Mouse (Mus musculus) frontal cortex, adult (tissue): ENCODE measurements around the gene Snx32.

Experiments used
- ATAC-seq: cut with Nextera tagmentation; 2 replicates; pipeline ENCODE4 v1.9.2; 2017; ENCODE audit warnings: mild to moderate bottlenecking, moderate library complexity, mixed read lengths; ENCODE audit not compliant: low TSS enrichment

The Snx32 gene

GRCm38 (mm10) chr19:5483386-5484359, 26.7 kb downstream of the Snx32 start:
- no peak for ATAC-seq

DNA sequence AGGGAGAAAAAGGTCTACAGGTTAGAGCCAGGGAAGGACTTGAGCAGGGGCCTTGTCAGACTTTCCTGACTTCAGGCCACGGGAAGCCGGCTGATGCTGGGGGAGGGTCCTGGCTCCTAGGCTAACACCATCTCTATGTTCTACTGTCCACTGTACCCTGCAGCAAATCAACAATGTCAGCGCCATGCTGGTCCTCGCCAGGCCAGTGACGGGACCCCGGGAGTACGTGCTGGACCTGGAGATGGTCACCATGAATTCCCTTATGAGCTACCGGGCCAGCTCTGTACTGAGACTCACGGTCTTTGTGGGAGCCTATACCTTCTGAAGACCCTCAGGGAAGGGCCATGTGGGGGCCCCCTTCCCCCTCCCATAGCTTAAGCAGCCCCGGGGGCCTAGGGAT, 28.9 kb downstream of the Snx32 start:
- no peak for ATAC-seq

DNA sequence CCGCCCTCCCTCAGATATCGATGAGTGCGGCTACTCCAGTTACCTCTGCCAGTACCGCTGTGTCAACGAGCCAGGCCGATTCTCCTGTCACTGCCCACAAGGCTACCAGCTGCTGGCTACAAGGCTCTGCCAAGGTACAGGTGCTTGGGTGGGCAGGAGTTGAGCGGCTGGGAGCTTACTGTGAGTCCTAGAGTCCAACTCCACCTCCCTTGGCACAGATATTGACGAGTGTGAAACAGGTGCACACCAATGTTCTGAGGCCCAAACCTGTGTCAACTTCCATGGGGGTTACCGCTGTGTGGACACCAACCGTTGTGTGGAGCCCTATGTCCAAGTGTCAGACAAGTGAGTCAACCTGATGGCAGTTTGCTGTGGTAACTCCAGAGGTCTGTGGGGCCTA, 30.3 kb downstream of the Snx32 start:
- no peak for ATAC-seq

DNA sequence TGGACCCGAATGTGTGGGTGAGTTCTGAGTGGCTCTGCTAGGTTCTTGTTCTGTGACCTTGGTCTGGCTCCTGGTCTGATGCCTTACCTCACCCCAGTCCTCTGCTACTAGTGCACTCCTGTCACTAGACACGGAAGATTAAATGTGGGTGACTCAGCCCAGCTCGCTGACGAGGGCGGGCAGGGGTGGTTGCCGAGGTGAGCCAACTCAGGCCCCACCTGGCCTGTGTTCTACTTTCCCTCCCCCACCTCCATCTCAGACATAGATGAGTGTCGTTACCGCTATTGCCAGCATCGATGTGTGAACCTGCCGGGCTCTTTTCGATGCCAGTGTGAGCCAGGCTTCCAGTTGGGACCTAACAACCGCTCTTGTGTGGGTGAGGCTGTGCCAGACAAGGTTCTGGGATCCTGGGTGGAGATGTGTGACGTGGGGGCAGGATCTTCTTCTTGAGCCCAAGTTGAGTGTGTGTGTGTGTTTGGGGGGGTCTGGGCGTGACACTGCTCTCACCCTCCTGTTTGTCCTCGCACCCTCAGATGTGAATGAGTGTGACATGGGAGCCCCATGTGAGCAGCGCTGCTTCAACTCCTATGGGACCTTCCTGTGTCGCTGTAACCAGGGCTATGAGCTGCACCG, 32.6 kb downstream of the Snx32 start:
- 0 out of 2 replicates have a peak, but pooled peaks have one; percentile 18 for ATAC-seq

DNA sequence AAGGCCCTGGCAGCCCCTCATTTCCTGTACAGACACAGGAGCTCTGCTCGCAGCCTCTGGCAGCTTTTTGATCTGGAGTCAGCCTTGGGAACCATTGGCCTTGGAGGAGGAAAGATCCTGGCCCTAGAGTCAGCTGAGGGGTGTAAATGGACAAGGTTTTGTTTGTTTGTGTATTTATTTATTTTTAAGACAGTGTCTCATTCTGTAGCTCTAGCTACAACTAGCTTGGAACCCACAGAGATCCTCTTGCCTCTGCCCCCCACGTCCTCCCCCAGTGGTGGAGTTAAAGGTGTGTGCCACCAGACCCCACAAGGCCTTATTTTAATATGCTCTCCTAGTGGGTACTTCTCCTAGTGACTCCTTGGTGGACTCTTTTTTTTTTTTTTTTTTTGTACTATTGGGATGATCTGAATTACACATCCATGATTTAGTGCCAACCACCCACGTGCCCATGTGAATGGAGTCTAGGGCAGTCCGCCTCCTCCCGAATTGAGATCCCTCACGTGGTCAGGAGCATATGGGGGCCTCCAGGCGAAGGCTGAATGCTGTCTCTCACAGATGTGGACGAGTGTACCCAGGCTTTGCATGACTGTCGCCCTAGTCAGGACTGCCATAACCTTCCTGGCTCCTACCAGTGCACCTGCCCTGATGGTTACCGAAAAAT, 33.2 kb downstream of the Snx32 start:
- 0 out of 2 replicates have a peak, but pooled peaks have one; percentile 33 for ATAC-seq

GRCm38 (mm10) chr19:5475069-5475714, 35.1 kb downstream of the Snx32 start:
- no peak for ATAC-seq

- 0 out of 2 replicates have a peak, but pooled peaks have one; percentile 32 for ATAC-seq
These were observed 35.9 kb downstream of the Snx32 start for GRCm38 (mm10) chr19:5474281-5475068.

DNA sequence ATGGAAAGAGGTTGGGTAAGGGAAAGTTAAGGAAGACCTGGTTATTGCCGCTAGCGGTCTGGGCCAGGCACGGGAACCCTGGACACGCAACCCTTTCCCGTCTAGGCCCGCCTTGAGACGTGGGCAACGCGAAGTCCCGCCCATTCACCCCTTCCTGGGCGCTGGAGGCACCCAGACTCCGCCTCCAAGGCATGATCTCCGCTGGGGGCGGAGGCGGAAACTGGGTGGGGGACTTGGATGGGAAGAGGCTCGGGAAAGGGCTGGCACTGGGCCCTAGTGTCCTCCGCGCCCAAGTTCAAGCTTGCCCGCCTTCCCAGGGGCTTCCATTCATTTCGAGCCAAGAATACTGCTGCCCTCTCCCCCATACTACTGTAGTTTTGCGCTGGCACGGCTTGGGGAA, 36.6 kb downstream of the Snx32 start, which contains the start of gene Efemp2:
TSS of gene Efemp2 (plus strand) at position 235 of the 400 bp plus-strand sequence.
- no peak for ATAC-seq

DNA sequence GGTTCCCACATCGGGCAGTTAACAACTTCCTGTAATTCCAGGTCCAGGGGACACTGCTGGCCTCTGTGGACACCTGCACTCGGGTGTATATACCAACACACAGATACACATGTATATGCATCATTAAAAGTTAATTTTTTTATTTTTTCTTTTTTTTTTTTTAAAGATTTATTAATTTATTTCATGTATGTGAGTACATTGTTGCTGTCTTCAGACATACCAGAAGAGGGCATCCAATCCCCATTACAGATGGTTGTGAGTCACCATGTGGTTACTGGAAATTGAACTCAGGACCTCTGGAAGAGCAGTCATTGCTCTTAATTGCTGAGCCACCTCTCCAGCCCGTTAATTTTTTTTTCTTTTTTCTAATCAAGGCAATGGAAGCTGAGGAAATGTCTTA, 37.5 kb downstream of the Snx32 start:
- ATAC-seq, result no peak

DNA sequence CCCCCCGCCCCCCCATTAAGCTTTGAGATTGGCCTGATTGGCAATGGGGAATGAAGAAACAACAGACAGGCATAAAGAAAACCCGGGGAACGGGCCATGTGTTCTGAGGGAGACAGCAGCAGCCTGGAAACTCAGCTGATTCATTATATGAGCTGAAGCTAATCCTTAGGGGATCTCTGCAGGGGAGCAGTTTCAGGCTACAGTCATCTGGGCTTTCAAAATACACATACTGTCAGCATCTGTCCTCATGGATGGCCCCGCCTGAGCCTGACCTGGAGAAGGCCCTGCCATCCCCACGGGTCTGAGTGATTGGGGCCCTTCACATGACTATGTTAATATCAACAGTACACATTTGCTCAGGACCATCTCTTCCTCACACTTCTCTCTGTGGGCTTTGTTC, 38.5 kb downstream of the Snx32 start:
- no peak for ATAC-seq

DNA sequence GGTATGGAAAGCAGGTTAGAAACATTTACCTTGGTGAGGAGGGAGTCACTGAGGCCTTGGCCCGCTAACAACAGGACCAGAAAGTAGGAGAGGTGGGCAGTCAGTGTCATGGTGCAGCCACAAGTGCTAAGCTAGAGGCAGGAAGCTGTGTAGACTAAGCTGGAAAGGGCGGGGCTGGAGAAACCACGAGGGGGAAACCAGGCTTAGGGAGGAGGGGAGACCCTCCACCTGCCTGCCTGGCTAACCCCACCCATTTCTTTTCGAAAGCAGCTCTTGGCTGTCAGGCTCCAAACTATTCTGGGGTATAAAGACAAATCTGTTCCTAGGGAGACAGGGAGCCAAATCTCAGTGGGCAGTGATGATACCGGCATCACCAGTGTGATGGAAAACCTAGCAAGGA, 42.0 kb downstream of the Snx32 start, which contains the start of gene Ctsw:
TSS of gene Ctsw (minus strand) at position 134 of the 400 bp plus-strand sequence.
- no peak for ATAC-seq

DNA sequence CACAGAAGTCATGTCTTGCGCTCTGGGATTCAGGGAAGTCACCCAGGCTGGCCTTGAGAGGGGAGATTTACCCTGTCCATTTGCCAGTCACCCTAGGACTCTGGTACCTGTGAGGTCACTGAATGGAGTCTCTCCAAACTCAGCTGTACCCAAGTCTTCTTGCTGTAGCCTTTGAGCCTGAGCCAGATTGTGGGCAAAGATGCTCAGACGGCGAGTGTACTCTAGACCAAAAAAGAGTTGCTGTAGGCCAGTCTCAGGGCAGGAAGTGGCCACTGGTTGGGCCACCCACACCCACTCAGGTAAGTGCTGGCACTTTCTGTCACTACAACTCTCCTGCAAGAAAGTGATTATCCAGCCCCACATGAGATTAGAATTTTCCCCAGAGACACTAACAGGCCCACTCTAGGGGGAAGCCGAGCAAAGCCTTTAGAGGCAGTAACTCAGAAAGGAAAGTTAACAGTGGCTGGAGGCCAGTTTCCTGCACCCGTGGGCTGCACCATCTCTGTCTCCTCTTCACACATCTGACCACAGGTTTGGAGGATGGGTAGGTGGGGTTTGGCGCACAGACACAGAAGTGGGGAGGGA, 43.3 kb downstream of the Snx32 start:
- no peak for ATAC-seq

DNA sequence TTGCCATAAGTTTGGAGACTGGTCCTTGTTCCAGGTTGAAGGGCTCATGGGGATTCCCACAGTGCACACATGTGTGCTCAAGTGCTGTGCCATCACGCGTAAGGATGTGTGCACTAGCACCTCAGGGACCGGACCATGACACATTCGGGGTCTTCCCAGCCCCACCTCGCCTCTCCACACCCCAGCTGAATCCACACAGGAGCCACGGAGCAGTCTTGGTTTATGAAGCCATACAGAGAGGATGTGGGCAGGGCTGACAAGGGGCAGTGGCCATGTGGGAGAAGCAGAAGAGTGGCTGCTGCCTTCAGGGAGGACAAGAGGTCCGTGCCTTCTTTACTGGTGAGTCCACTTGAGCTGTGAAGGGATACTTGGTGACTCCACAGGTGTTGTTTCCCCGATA, 45.3 kb downstream of the Snx32 start:
- ATAC-seq, result no peak

DNA sequence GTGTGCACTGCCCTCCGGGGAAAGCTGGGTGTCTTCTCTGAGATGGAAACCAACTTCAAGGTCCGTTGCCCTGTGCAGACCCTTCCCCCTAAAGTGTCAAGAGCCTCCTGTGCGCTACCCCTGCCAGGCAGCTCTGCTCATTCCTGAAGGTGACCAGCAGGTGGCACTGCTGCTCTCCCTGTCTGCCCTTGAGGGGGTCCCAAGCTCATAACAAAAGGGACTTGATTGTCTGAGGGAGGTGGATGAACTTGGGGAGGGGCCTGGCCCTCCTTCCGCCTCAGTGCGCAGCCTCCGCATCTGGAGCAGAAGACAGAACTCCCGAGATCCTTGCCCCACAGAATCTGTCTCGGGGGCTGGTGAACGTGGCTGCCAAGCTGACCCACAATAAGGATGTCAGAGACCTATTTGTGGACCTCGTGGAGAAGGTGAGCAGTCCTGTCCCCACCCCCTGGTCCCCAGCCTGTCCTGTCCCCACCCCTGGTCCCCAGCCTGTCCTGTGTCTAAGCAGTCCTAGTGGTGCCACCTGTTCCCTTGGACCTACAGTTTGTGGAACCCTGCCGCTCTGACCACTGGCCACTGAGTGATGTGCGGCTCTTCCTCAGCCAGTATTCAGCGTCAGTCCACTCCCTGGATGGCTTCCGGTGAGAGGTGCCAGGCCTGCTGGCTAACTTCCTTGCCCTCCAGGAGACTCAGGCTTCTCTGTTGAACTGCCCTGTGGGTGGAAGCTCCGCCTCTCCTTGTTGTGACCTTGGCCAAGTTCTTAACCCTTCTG, 46.4 kb downstream of the Snx32 start:
- ATAC-seq, result no peak

GRCm38 (mm10) chr19:5463212-5463611, 47.1 kb downstream of the Snx32 start:
- ATAC-seq, result no peak

DNA sequence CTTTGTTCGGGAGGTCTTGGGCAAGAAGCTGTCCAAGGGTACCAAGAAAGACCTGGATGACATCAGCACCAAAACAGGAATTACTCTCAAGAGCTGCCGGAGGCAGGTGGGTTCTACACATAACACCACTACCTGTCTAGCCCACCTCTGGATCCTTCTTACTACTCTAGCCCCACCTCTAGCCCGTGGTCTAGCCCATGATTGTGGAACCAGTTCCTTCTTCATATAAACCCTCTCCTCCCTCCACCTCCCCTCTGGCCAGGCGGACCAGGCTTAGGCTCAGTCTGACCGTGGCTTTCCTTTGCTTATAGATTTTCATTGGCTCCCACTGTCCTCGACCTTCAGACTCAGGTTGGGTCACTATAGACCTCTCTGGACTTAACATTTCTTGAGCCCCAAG, 48.9 kb downstream of the Snx32 start:
- no peak for ATAC-seq

DNA sequence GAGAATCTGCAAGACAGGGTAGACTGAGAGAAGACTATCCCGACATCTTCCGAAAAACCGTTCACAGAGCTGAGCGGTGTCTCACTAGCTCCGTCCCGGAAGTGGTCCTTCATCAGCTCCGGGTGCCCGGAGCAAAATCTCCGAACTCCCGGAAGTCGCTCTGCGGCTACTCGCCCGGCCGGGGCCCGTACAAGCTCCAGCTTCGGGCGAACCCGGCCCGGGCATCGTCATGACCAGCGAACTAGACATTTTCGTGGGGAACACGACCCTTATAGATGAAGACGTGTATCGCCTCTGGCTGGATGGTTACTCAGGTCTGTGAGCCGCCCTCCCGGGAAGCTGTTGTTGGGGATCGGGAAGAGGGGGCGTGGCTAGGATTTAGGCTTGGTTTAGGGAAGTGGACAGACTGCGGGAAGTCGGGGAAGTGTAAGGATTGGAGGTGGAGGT, 49.9 kb downstream of the Snx32 start, which contains the start of gene Fibp:
TSS of gene Fibp (plus strand) at position 151 of the 447 bp plus-strand sequence.
- ATAC-seq, result peak; percentile 50; the same call in 1 of the 2 replicates

- ATAC-seq, result no peak
These were observed 50.4 kb downstream of the Snx32 start for GRCm38 (mm10) chr19:5459896-5460295.

- peak; percentile 28; the same call in 1 of the 2 replicates for ATAC-seq
These were observed 51.3 kb downstream of the Snx32 start for GRCm38 (mm10) chr19:5459019-5459418.
